Mouse (Mus musculus) liver, postnatal 0 days (tissue): Measurements from ENCODE around the gene Ano9.

Experiments used
- CTCF ChIP-seq: sonication (generic); IDR thresholded peaks from 2 replicates; pipeline ENCODE4 v1.5.1; 2016; ENCODE audit warnings: antibody characterized with exemption, low read depth
- EP300 ChIP-seq: IDR thresholded peaks from 2 replicates; pipeline ENCODE4 v1.6.1; 2016; ENCODE audit warnings: antibody characterized with exemption, low read depth, mild to moderate bottlenecking

- TF ChIP-seq CTCF (no peak), EP300 (no peak)
Observed at GRCm38 (mm10) chr7:141062525-141062924, 55.1 kb downstream of the Ano9 start.
